Mouse (Mus musculus): ENCODE data around the gene Bcat2. TPM values are rescaled to one million over a fixed set of nuclear protein-coding genes. Genes with fewer than 3 reads are reported as not detected.

Bcat2 gene
- polyA plus RNA-seq (2012; rRNA removed) (67.6 and 71.5 TPM in 2 replicates), polyA plus RNA-seq (2014; fragmentation: Nextera tagmentation; extraction: Ambion mirVana) (57.2 and 60.4 TPM in 2 replicates)

GRCm38 (mm10) chr7:45570103-45570741 lies at the start of gene Bcat2:
Gene Bcat2 (plus strand): TSS chr7:45570153.
- TF ChIP-seq POLR2A (IDR thresholded peaks at IDR 0.05; ENCODE audit: borderline replicate concordance, extremely low read depth, insufficient read depth, insufficient read length) = no peak; the same call in 1 of the 2 replicates
- peaks cover 3% of the 10 kb centered on the region for H3K36me3 ChIP-seq (ENCODE audit: control insufficient read depth, insufficient read depth, low read length)

GRCm38 (mm10) chr7:45520605-45521004 lies 49.3 kb upstream of the Bcat2 start:
- ATAC-seq (ENCODE audit: low FRiP score, low read depth) (no peak), DNase-seq (ENCODE audit: low spot score) (no peak)
- Histone ChIP-seq H3K27ac (replicated peaks; ENCODE audit: low read depth, low read length) (no peak overlapping the region), H3K36me3 (ENCODE audit: control insufficient read depth, insufficient read depth, low read length) (peaks cover 15% of the 10 kb centered on the region), H3K9ac (ENCODE audit: low read depth, low read length, severe bottlenecking) (no peak overlapping the region), H3K27me3 (ENCODE audit: control insufficient read depth, insufficient read depth, low read length) (no peaks in the 10 kb centered on the region), H3K4me2 (replicated peaks; ENCODE audit: low read depth, low read length, severe bottlenecking) (no peak overlapping the region), H3K4me1 (ENCODE audit: control insufficient read depth, insufficient read depth, low read length) (peaks cover 13% of the 10 kb centered on the region), H3K9me3 (ENCODE audit: control insufficient read depth, low read length) (no peaks in the 10 kb centered on the region), H3K4me3 (replicated peaks; ENCODE audit: low read length) (no peak overlapping the region)
- no peak for TF ChIP-seq POLR2A (IDR thresholded peaks at IDR 0.05; ENCODE audit: borderline replicate concordance, extremely low read depth, insufficient read depth, insufficient read length)
- WGBS = 93% methylated on average over 7 of the region's 7 CpGs

More at GRCm38 (mm10) chr7:45570103-45570741, at the start of gene Bcat2:
- Histone ChIP-seq H3K4me3 (replicated peaks; ENCODE audit: low read length) (peak within 1 kb of the TSS; percentile 72), H3K4me2 (replicated peaks; ENCODE audit: low read depth, low read length, severe bottlenecking) (peak within 1 kb of the TSS; percentile 75), H3K9ac (ENCODE audit: low read depth, low read length, severe bottlenecking) (peak within 1 kb of the TSS; percentile 80), H3K4me1 (ENCODE audit: control insufficient read depth, insufficient read depth, low read length) (peaks cover 21% of the 10 kb centered on the region), H3K27ac (replicated peaks; ENCODE audit: low read depth, low read length) (peak within 1 kb of the TSS; percentile 88), H3K9me3 (ENCODE audit: control insufficient read depth, low read length) (no peaks in the 10 kb centered on the region), H3K27me3 (ENCODE audit: control insufficient read depth, insufficient read depth, low read length) (no peaks in the 10 kb centered on the region)
- under 1% methylated on average over 29 of the region's 42 CpGs for WGBS
- ATAC-seq (ENCODE audit: low FRiP score, low read depth) (peak; percentile 68), DNase-seq (ENCODE audit: low spot score) (peak; percentile 72)

GRCm38 (mm10) chr7:45521728-45522184 lies 48.2 kb upstream of the Bcat2 start:
- Histone ChIP-seq H3K4me1 (ENCODE audit: control insufficient read depth, insufficient read depth, low read length) (peaks cover 16% of the 10 kb centered on the region), H3K9ac (ENCODE audit: low read depth, low read length, severe bottlenecking) (peak overlapping the region; percentile 50), H3K4me3 (replicated peaks; ENCODE audit: low read length) (peak overlapping the region; percentile 39), H3K27ac (replicated peaks; ENCODE audit: low read depth, low read length) (peak overlapping the region; percentile 70), H3K4me2 (replicated peaks; ENCODE audit: low read depth, low read length, severe bottlenecking) (peak overlapping the region; percentile 50), H3K27me3 (ENCODE audit: control insufficient read depth, insufficient read depth, low read length) (no peaks in the 10 kb centered on the region), H3K9me3 (ENCODE audit: control insufficient read depth, low read length) (no peaks in the 10 kb centered on the region), H3K36me3 (ENCODE audit: control insufficient read depth, insufficient read depth, low read length) (peaks cover 15% of the 10 kb centered on the region)
- DNase-seq (ENCODE audit: low spot score) = peak; percentile 94
- ATAC-seq (ENCODE audit: low FRiP score, low read depth) = peak; percentile 66; the same call in 1 of the 2 replicates
- WGBS = under 1% methylated on average over 28 of the region's 28 CpGs
- TF ChIP-seq POLR2A (IDR thresholded peaks at IDR 0.05; ENCODE audit: borderline replicate concordance, extremely low read depth, insufficient read depth, insufficient read length) = 0 out of 2 replicates have a peak, but pooled peaks have one; percentile 14

DNA sequence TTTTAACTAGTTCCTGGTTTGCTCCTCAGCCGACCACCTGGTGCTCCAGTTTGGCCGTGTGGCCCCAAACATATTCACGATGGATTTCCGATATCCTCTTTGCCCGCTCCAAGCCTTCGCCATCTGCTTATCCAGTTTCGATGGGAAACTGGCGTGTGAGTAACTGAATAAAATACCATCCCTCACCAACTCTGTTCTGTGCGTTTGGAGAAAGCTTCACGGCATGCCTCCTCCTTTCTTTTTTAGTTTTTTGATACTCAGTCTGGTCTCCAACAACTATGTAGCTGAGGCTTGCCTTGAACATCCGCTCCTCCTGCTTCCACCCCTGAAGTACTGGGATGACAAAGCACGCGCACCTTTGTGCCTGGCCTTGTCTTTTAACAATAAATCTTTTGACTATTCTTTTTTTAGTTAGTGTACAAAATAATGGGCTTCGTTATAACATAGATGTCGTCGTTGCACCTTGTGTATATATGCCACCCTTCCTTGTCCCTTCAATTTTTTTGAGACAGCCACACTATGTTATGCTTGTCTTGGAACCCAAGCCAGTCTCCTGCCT lies 47.7 kb upstream of the Bcat2 start:
- Histone ChIP-seq H3K4me2 (replicated peaks; ENCODE audit: low read depth, low read length, severe bottlenecking) (peak overlapping the region; percentile 50), H3K27ac (replicated peaks; ENCODE audit: low read depth, low read length) (no peak overlapping the region), H3K36me3 (ENCODE audit: control insufficient read depth, insufficient read depth, low read length) (peaks cover 15% of the 10 kb centered on the region), H3K9me3 (ENCODE audit: control insufficient read depth, low read length) (no peaks in the 10 kb centered on the region), H3K9ac (ENCODE audit: low read depth, low read length, severe bottlenecking) (0 out of 2 replicates have a peak overlapping the region, but pooled peaks have one; percentile 50), H3K4me3 (replicated peaks; ENCODE audit: low read length) (peak overlapping the region; percentile 39), H3K4me1 (ENCODE audit: control insufficient read depth, insufficient read depth, low read length) (peaks cover 16% of the 10 kb centered on the region), H3K27me3 (ENCODE audit: control insufficient read depth, insufficient read depth, low read length) (no peaks in the 10 kb centered on the region)
- WGBS = 56% methylated on average over 16 of the region's 16 CpGs
- TF ChIP-seq POLR2A (IDR thresholded peaks at IDR 0.05; ENCODE audit: borderline replicate concordance, extremely low read depth, insufficient read depth, insufficient read length) = no peak
- ATAC-seq (ENCODE audit: low FRiP score, low read depth) (no peak), DNase-seq (ENCODE audit: low spot score) (no peak)

- Histone ChIP-seq H3K9me3 (ENCODE audit: control insufficient read depth, low read length) (no peaks in the 10 kb centered on the region), H3K27me3 (ENCODE audit: control insufficient read depth, insufficient read depth, low read length) (no peaks in the 10 kb centered on the region), H3K4me2 (replicated peaks; ENCODE audit: low read depth, low read length, severe bottlenecking) (0 out of 2 replicates have a peak overlapping the region, but pooled peaks have one; percentile 1), H3K27ac (replicated peaks; ENCODE audit: low read depth, low read length) (no peak overlapping the region), H3K4me3 (replicated peaks; ENCODE audit: low read length) (0 out of 2 replicates have a peak overlapping the region, but pooled peaks have one; percentile 4), H3K4me1 (ENCODE audit: control insufficient read depth, insufficient read depth, low read length) (peaks cover 16% of the 10 kb centered on the region), H3K36me3 (ENCODE audit: control insufficient read depth, insufficient read depth, low read length) (peaks cover 15% of the 10 kb centered on the region), H3K9ac (ENCODE audit: low read depth, low read length, severe bottlenecking) (peak overlapping the region; percentile 32; the same call in 1 of the 2 replicates)
- no peak for TF ChIP-seq POLR2A (IDR thresholded peaks at IDR 0.05; ENCODE audit: borderline replicate concordance, extremely low read depth, insufficient read depth, insufficient read length)
- DNase-seq (ENCODE audit: low spot score) (no peak), ATAC-seq (ENCODE audit: low FRiP score, low read depth) (no peak)
- 66% methylated on average over 18 of the region's 18 CpGs for WGBS
These were observed 46.8 kb upstream of the Bcat2 start for GRCm38 (mm10) chr7:45522957-45523676.

All from limb, embryonic 14.5 days (tissue).